Mouse (Mus musculus): ENCODE measurements around the gene Cpm.

Gene Cpm

GRCm38 (mm10) chr10:117663056-117663864, 34.0 kb downstream of the Cpm start:
- no peak for DNase-seq (ENCODE audit: low read depth, low spot score)

GRCm38 (mm10) chr10:117663865-117664200, 34.5 kb downstream of the Cpm start:
- DNase-seq (ENCODE audit: low read depth, low spot score), result no peak

- DNase-seq (ENCODE audit: low read depth, low spot score), result no peak
Measured at GRCm38 (mm10) chr10:117664208-117664925, 35.1 kb downstream of the Cpm start.

GRCm38 (mm10) chr10:117664926-117665209, 35.6 kb downstream of the Cpm start:
- DNase-seq (ENCODE audit: low read depth, low spot score), result no peak

- DNase-seq (ENCODE audit: low read depth, low spot score), result no peak
Measured at GRCm38 (mm10) chr10:117665376-117666275, 36.3 kb downstream of the Cpm start.

- DNase-seq (ENCODE audit: low read depth, low spot score), result no peak
Measured at GRCm38 (mm10) chr10:117666361-117666760, 37.1 kb downstream of the Cpm start.

GRCm38 (mm10) chr10:117666947-117667630, 37.8 kb downstream of the Cpm start:
- no peak for DNase-seq (ENCODE audit: low read depth, low spot score)

- DNase-seq (ENCODE audit: low read depth, low spot score), result no peak
Measured at GRCm38 (mm10) chr10:117667663-117668507, 38.6 kb downstream of the Cpm start.

GRCm38 (mm10) chr10:117668546-117669300, 39.4 kb downstream of the Cpm start:
- no peak for DNase-seq (ENCODE audit: low read depth, low spot score)

GRCm38 (mm10) chr10:117669449-117670090, 40.3 kb downstream of the Cpm start:
- no peak for DNase-seq (ENCODE audit: low read depth, low spot score)

GRCm38 (mm10) chr10:117670092-117670491, 40.8 kb downstream of the Cpm start:
- DNase-seq (ENCODE audit: low read depth, low spot score), result no peak

- DNase-seq (ENCODE audit: low read depth, low spot score), result no peak
Measured at GRCm38 (mm10) chr10:117670791-117671190, 41.5 kb downstream of the Cpm start.

GRCm38 (mm10) chr10:117671266-117671665, 42.0 kb downstream of the Cpm start:
- DNase-seq (ENCODE audit: low read depth, low spot score), result no peak

GRCm38 (mm10) chr10:117671930-117672666, 42.8 kb downstream of the Cpm start:
- DNase-seq (ENCODE audit: low read depth, low spot score), result no peak

- no peak for DNase-seq (ENCODE audit: low read depth, low spot score)
Measured at GRCm38 (mm10) chr10:117672693-117673092, 43.4 kb downstream of the Cpm start.

- DNase-seq (ENCODE audit: low read depth, low spot score), result no peak
Measured at GRCm38 (mm10) chr10:117673913-117674312, 44.6 kb downstream of the Cpm start.

- no peak for DNase-seq (ENCODE audit: low read depth, low spot score)
Measured at GRCm38 (mm10) chr10:117674359-117675019, 45.2 kb downstream of the Cpm start.
